Mouse (Mus musculus): ENCODE measurements at regions not wholly inside any gene's neighbourhood (a gene's known extent, or its start where the extent isn't known, plus 50 kb on each side); places are given as distances from the start of the nearest gene placed in this dataset.

DNA sequence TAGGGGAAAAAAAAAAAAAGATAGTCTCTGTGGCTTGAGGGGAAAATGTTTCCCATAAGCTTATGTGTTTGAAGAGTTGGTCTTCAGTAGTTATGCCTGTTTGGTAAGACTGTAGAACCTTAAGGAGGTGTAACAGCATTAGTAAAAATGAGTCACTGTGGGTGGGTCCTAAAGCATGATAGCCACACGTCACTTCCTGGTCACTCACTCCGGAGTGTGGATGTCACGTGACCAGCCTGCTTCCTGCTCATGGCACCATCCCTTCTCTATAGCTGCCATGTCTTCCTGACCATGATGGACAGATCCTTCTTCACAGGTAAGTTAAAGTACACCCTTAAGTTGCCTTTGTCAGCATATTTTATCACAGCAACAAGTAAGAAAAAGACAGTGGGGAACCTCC lies 170.0 kb upstream of the Pitrm1 start:
- Histone ChIP-seq H3K4me3 (ENCODE audit: low read depth, low read length) (no peak overlapping the region), H3K9me3 (replicated peaks) (no peaks in the 10 kb centered on the region), H3K36me3 (replicated peaks) (no peaks in the 10 kb centered on the region), H3K27me3 (ENCODE audit: insufficient read depth, low read length) (no peaks in the 10 kb centered on the region), H3K4me1 (ENCODE audit: insufficient read depth, low read depth, low read length) (0 out of 2 replicates have a peak, but pooled peaks cover 2% of the 10 kb centered on the region)
- no peak for ATAC-seq (ENCODE audit: extremely low read depth, insufficient number of reproducible peaks, low FRiP score, poor library complexity, severe bottlenecking)
- DNase-seq (ENCODE audit: low spot score): no peak
- TF ChIP-seq TAL1 (conservative IDR thresholded peaks at IDR 0.05; ENCODE audit: low read depth, low read length): no peak
- no peak for TF ChIP-seq GATA2 (IDR thresholded peaks at IDR 0.05; ENCODE audit: borderline replicate concordance, low read depth, low read length)
- TF ChIP-seq CTCF (IDR thresholded peaks at IDR 0.05; ENCODE audit: low read depth, low read length): no peak
- TF ChIP-seq GATA1 (IDR thresholded peaks at IDR 0.05; ENCODE audit: borderline replicate concordance, low read length): no peak
- TF ChIP-seq POLR2AphosphoS5 (IDR thresholded peaks at IDR 0.05; ENCODE audit: insufficient replicate concordance, low read depth, low read length): no peak

GRCm38 (mm10) chr13:6395562-6396223 lies 152.3 kb upstream of the Pitrm1 start:
- H3K36me3 ChIP-seq (replicated peaks): no peaks in the 10 kb centered on the region
- H3K4me3 ChIP-seq (ENCODE audit: low read depth, low read length): no peak overlapping the region
- DNase-seq (ENCODE audit: low spot score): no peak
- H3K4me1 ChIP-seq (ENCODE audit: insufficient read depth, low read depth, low read length): no peaks in the 10 kb centered on the region
- TF ChIP-seq POLR2AphosphoS5 (IDR thresholded peaks at IDR 0.05; ENCODE audit: insufficient replicate concordance, low read depth, low read length) (no peak), CTCF (IDR thresholded peaks at IDR 0.05; ENCODE audit: low read depth, low read length) (no peak), GATA1 (IDR thresholded peaks at IDR 0.05; ENCODE audit: borderline replicate concordance, low read length) (no peak), TAL1 (conservative IDR thresholded peaks at IDR 0.05; ENCODE audit: low read depth, low read length) (no peak), GATA2 (IDR thresholded peaks at IDR 0.05; ENCODE audit: borderline replicate concordance, low read depth, low read length) (no peak)
- no peak for ATAC-seq (ENCODE audit: extremely low read depth, insufficient number of reproducible peaks, low FRiP score, poor library complexity, severe bottlenecking)
- no peaks in the 10 kb centered on the region for H3K9me3 ChIP-seq (replicated peaks)
- peaks cover 4% of the 10 kb centered on the region; the same call in 1 of the 2 replicates for H3K27me3 ChIP-seq (ENCODE audit: insufficient read depth, low read length)

DNA sequence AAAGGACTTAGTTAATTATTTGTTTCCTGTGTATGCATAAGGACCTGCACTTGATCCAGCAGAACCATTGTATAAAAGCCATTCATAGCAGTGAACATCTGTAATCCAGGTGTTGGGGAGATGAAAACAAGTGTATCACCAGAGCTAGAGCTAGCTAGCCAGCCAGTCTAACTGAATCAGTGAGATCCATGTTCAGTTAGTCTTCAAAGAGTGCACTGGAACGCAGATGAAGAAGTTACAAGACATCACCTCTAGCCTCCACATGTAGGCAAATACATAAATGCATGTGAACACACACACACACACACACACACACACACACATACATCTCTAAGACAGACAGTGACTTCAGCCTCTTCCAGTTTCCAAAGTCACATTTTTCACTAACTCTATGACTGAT lies 150.3 kb upstream of the Pitrm1 start:
- no peaks in the 10 kb centered on the region for H3K4me1 ChIP-seq (ENCODE audit: insufficient read depth, low read depth, low read length)
- TF ChIP-seq CTCF (IDR thresholded peaks at IDR 0.05; ENCODE audit: low read depth, low read length) (no peak), GATA1 (IDR thresholded peaks at IDR 0.05; ENCODE audit: borderline replicate concordance, low read length) (no peak), TAL1 (conservative IDR thresholded peaks at IDR 0.05; ENCODE audit: low read depth, low read length) (no peak), GATA2 (IDR thresholded peaks at IDR 0.05; ENCODE audit: borderline replicate concordance, low read depth, low read length) (no peak), POLR2AphosphoS5 (IDR thresholded peaks at IDR 0.05; ENCODE audit: insufficient replicate concordance, low read depth, low read length) (no peak)
- H3K4me3 ChIP-seq (ENCODE audit: low read depth, low read length): no peak overlapping the region
- no peaks in the 10 kb centered on the region for H3K36me3 ChIP-seq (replicated peaks)
- H3K27me3 ChIP-seq (ENCODE audit: insufficient read depth, low read length): peaks cover 4% of the 10 kb centered on the region; the same call in 1 of the 2 replicates
- ATAC-seq (ENCODE audit: extremely low read depth, insufficient number of reproducible peaks, low FRiP score, poor library complexity, severe bottlenecking) (no peak), DNase-seq (ENCODE audit: low spot score) (no peak)
- H3K9me3 ChIP-seq (replicated peaks): no peaks in the 10 kb centered on the region

DNA sequence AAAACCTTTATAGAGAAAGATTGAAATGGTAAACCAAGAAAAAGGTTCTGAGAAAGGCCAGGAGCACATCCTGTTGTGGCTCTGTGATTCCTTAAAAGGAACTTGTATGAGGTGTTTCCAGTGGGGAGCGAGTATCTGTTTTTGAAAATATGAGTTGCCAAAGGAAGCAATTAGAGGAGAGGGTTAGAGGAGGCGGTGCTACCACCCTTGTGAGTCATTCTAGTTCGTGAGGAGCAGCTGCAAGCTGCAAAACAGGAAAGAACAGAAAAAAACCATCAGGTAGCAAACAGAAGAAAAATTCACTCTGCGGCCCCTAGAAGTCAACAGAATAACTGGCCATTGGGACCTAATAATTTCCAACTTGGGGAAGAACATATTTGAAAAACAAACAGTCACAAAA lies 116.1 kb upstream of the Pitrm1 start:
- TF ChIP-seq POLR2AphosphoS5 (IDR thresholded peaks at IDR 0.05; ENCODE audit: insufficient replicate concordance, low read depth, low read length) (no peak), CTCF (IDR thresholded peaks at IDR 0.05; ENCODE audit: low read depth, low read length) (no peak), TAL1 (conservative IDR thresholded peaks at IDR 0.05; ENCODE audit: low read depth, low read length) (no peak), GATA2 (IDR thresholded peaks at IDR 0.05; ENCODE audit: borderline replicate concordance, low read depth, low read length) (no peak), GATA1 (IDR thresholded peaks at IDR 0.05; ENCODE audit: borderline replicate concordance, low read length) (no peak)
- Histone ChIP-seq H3K4me1 (ENCODE audit: insufficient read depth, low read depth, low read length) (no peaks in the 10 kb centered on the region), H3K36me3 (replicated peaks) (no peaks in the 10 kb centered on the region), H3K27me3 (ENCODE audit: insufficient read depth, low read length) (no peaks in the 10 kb centered on the region), H3K4me3 (ENCODE audit: low read depth, low read length) (no peak overlapping the region), H3K9me3 (replicated peaks) (no peaks in the 10 kb centered on the region)
- DNase-seq (ENCODE audit: low spot score) (no peak), ATAC-seq (ENCODE audit: extremely low read depth, insufficient number of reproducible peaks, low FRiP score, poor library complexity, severe bottlenecking) (no peak)

- TF ChIP-seq CTCF (IDR thresholded peaks at IDR 0.05; ENCODE audit: low read depth, low read length) (no peak), TAL1 (conservative IDR thresholded peaks at IDR 0.05; ENCODE audit: low read depth, low read length) (no peak), POLR2AphosphoS5 (IDR thresholded peaks at IDR 0.05; ENCODE audit: insufficient replicate concordance, low read depth, low read length) (no peak), GATA2 (IDR thresholded peaks at IDR 0.05; ENCODE audit: borderline replicate concordance, low read depth, low read length) (no peak), GATA1 (IDR thresholded peaks at IDR 0.05; ENCODE audit: borderline replicate concordance, low read length) (no peak)
- Histone ChIP-seq H3K9me3 (replicated peaks) (no peaks in the 10 kb centered on the region), H3K36me3 (replicated peaks) (no peaks in the 10 kb centered on the region), H3K27me3 (ENCODE audit: insufficient read depth, low read length) (no peaks in the 10 kb centered on the region), H3K4me1 (ENCODE audit: insufficient read depth, low read depth, low read length) (no peaks in the 10 kb centered on the region), H3K4me3 (ENCODE audit: low read depth, low read length) (no peak overlapping the region)
- ATAC-seq (ENCODE audit: extremely low read depth, insufficient number of reproducible peaks, low FRiP score, poor library complexity, severe bottlenecking): no peak
- DNase-seq (ENCODE audit: low spot score): no peak
Measured at GRCm38 (mm10) chr13:6446976-6447375, 101.0 kb upstream of the Pitrm1 start.

GRCm38 (mm10) chr13:6461363-6461762 lies 86.6 kb upstream of the Pitrm1 start:
- DNase-seq (ENCODE audit: low spot score): no peak
- TF ChIP-seq GATA1 (IDR thresholded peaks at IDR 0.05; ENCODE audit: borderline replicate concordance, low read length): no peak

More at GRCm38 (mm10) chr13:6461363-6461762, 86.6 kb upstream of the Pitrm1 start:
- no peaks in the 10 kb centered on the region for H3K4me1 ChIP-seq (ENCODE audit: insufficient read depth, low read depth, low read length)
- no peaks in the 10 kb centered on the region for H3K9me3 ChIP-seq (replicated peaks)
- no peak for ATAC-seq (ENCODE audit: extremely low read depth, insufficient number of reproducible peaks, low FRiP score, poor library complexity, severe bottlenecking)
- no peaks in the 10 kb centered on the region for H3K27me3 ChIP-seq (ENCODE audit: insufficient read depth, low read length)
- H3K36me3 ChIP-seq (replicated peaks): no peaks in the 10 kb centered on the region
- no peak overlapping the region for H3K4me3 ChIP-seq (ENCODE audit: low read depth, low read length)

Measured in G1E (cell line).